In genomic region chr10:7391561-7391934, GRCm38 (mm10) we compare ENCODE assay signal across 8 mouse cellular contexts.
DNase-seq lines count a peak whose midpoint lies in the region; ATAC-seq and TF ChIP-seq lines count a peak whose summit lies in the region.

No protein-coding gene starts in this region.

- H3K4me1 ChIP-seq in heart, adult 2 months (ENCODE audit: control insufficient read depth, insufficient read depth, low read length) = no peaks in the 10 kb centered on the region
- peaks cover 0 to 2% of the 10 kb centered on the region in 2 experiments; a peak in 1 of 4 replicates for H3K4me1 ChIP-seq in ES-E14 (ENCODE audit: control insufficient read depth in 2 of 2, insufficient read depth in 2 of 2, low read length in 2 of 2, poor library complexity in 1 of 2)
- H3K4me1 ChIP-seq in forebrain, embryonic 15.5 days = peaks cover 25% of the 10 kb centered on the region
- peaks cover 28% of the 10 kb centered on the region for H3K4me1 ChIP-seq in neural tube, embryonic 13.5 days (replicated peaks)

- peak overlapping the region; percentile 100 for H3K4me2 ChIP-seq in forebrain, embryonic 15.5 days (replicated peaks)
- H3K4me2 ChIP-seq in neural tube, embryonic 13.5 days = peak overlapping the region; percentile 100

- H3K4me3 ChIP-seq in heart, adult 2 months = peak overlapping the region; percentile 45
- peak overlapping the region; percentile 42 to 76 for H3K4me3 ChIP-seq in ES-E14 (ENCODE audit: insufficient read depth in 1 of 2, low read depth in 1 of 2, low read length in 2 of 2, poor library complexity in 1 of 2, severe bottlenecking in 1 of 2)
- peak overlapping the region; percentile 67 for H3K4me3 ChIP-seq in forebrain, embryonic 15.5 days
- peak overlapping the region; percentile 63 for H3K4me3 ChIP-seq in neural tube, embryonic 13.5 days

- H3K36me3 ChIP-seq in heart, adult 2 months (ENCODE audit: control insufficient read depth, insufficient read depth, low read length) = no peaks in the 10 kb centered on the region
- H3K36me3 ChIP-seq in ES-E14 (ENCODE audit: control insufficient read depth, insufficient read depth, low read length, poor library complexity, severe bottlenecking) = no peaks in the 10 kb centered on the region
- H3K36me3 ChIP-seq in forebrain, embryonic 15.5 days = no peaks in the 10 kb centered on the region
- no peaks in the 10 kb centered on the region for H3K36me3 ChIP-seq in neural tube, embryonic 13.5 days

- DNase-seq in heart, adult 2 months = peak; percentile 3 to 23
- no peak for DNase-seq in heart, postnatal 25 days (ENCODE audit: low spot score)
- DNase-seq in ES-E14 (ENCODE audit: low read depth, low spot score) (no peak), MN1 (ENCODE audit: low spot score) (no peak)
- DNase-seq in kidney, postnatal 4 days = peak; percentile 31 to 48

- intact Hi-C loops in heart, adult 2 months (cut with DNase I) = no loop called here
- intact Hi-C loops in heart, postnatal 25 days (cut with DNase I) = no loop called here

- no peak for TF ChIP-seq POLR2A in heart, adult 2 months (IDR thresholded peaks at IDR 0.05; ENCODE audit: insufficient read depth, low read depth, low read length)

- H3K27me3 ChIP-seq in heart, adult 2 months (ENCODE audit: control insufficient read depth, insufficient read depth, low read length) = peaks cover 7% of the 10 kb centered on the region
- H3K27me3 ChIP-seq in forebrain, embryonic 15.5 days = peaks cover 29% of the 10 kb centered on the region
- H3K27me3 ChIP-seq in neural tube, embryonic 13.5 days = peaks cover 49% of the 10 kb centered on the region

- H3K79me2 ChIP-seq in heart, adult 2 months (replicated peaks; ENCODE audit: control insufficient read depth, insufficient read depth, low read length) = no peaks in the 10 kb centered on the region

- no peak for TF ChIP-seq CTCF in heart, adult 2 months (IDR thresholded peaks at IDR 0.05)

- H3K27ac ChIP-seq in heart, adult 2 months = no peak overlapping the region
- H3K27ac ChIP-seq in ES-E14 (ENCODE audit: insufficient read depth, low read depth, low read length, poor library complexity, severe bottlenecking) = no peak overlapping the region
- H3K27ac ChIP-seq in forebrain, embryonic 15.5 days (replicated peaks) = no peak overlapping the region
- H3K27ac ChIP-seq in neural tube, embryonic 13.5 days (replicated peaks) = no peak overlapping the region

- ATAC-seq in forebrain, embryonic 15.5 days (replicated peaks) = peak; percentile 44
- ATAC-seq in neural tube, embryonic 13.5 days (ENCODE audit: low read depth) = peak; percentile 46
- no peak for ATAC-seq in megakaryocyte-erythroid progenitor cell, adult 5-6 weeks (replicated peaks; ENCODE audit: low FRiP score, low TSS enrichment, poor library complexity, severe bottlenecking)

- in situ Hi-C loops in ES-E14 (cut with MboI; ENCODE audit: low sequenced_read_pairs in 2 of 2, unreplicated experiment in 2 of 2) = no loop called here

- H3K9me3 ChIP-seq in ES-E14 (ENCODE audit: control insufficient read depth, insufficient read depth, low read depth, low read length) = no peaks in the 10 kb centered on the region
- H3K9me3 ChIP-seq in forebrain, embryonic 15.5 days = no peaks in the 10 kb centered on the region
- H3K9me3 ChIP-seq in neural tube, embryonic 13.5 days = no peaks in the 10 kb centered on the region

- under 1% methylated on average over 20 of the region's 20 CpGs for WGBS in heart, adult 2 months
- 0% methylated on average over 20 of the region's 20 CpGs for WGBS in forebrain, embryonic 15.5 days
- under 1% methylated on average over 20 of the region's 20 CpGs for WGBS in neural tube, embryonic 13.5 days

- H3K9ac ChIP-seq in heart, adult 2 months (ENCODE audit: low read depth, low read length) = no peak overlapping the region
- H3K9ac ChIP-seq in ES-E14 (ENCODE audit: insufficient read depth, low read depth, low read length, poor library complexity, severe bottlenecking) = 0 out of 2 replicates have a peak overlapping the region, but pooled peaks have one; percentile 12
- H3K9ac ChIP-seq in forebrain, embryonic 15.5 days (replicated peaks) = peak overlapping the region; percentile 46
- H3K9ac ChIP-seq in neural tube, embryonic 13.5 days = peak overlapping the region; percentile 65

- no peak for TF ChIP-seq EP300 in heart, adult 2 months (IDR thresholded peaks at IDR 0.05; ENCODE audit: insufficient read depth, low read depth, low read length)

TF ChIP-seq in ES-E14, 5 proteins besides CTCF, POLR2A, EP300 and RAD21:
- TF ChIP-seq ZC3H11A (IDR thresholded peaks at IDR 0.05; ENCODE audit: borderline replicate concordance, low read depth, low read length) (no peak), ZNF384 (IDR thresholded peaks at IDR 0.05; ENCODE audit: low read depth, low read length) (no peak), CHD2 (IDR thresholded peaks at IDR 0.05; ENCODE audit: low read depth, low read length) (no peak), MAFK (IDR thresholded peaks at IDR 0.05; ENCODE audit: insufficient read depth, low read depth, low read length) (no peak), HCFC1 (IDR thresholded peaks at IDR 0.05; ENCODE audit: borderline replicate concordance, insufficient read depth, low read length) (no peak)
TF ChIP-seq in ES-E14: peak in this region for 0.

Comparison
In these comparisons a context has a peak if more than half of its experiments do, and no peak if none do; other contexts are left out.
1. DNase-seq: peak in heart, adult 2 months (2 of 2) and kidney, postnatal 4 days (2 of 2); none in heart, postnatal 25 days (single experiment), ES-E14 (single experiment) and MN1 (single experiment).
2. Peak in every context shown above with its lines, with median percentiles within 50 percentile points of each other: H3K4me3 ChIP-seq.